Mouse (Mus musculus) yolk sac, embryonic 10.5 days (tissue): ENCODE results near the gene B3galt4.
"Not testable (repeated sequence)": the region's sequence is repeated elsewhere in the genome, so short reads cannot be mapped to it uniquely, and the experiment has no call there.

ENCODE experiments used
- DNase-seq: peaks from one replicate; pipeline ENCODE4 v3.0.0-alpha.2; 2017; ENCODE audit warnings: low spot score

The B3galt4 gene

GRCm38 (mm10) chr17:33903911-33904651 is 47.2 kb downstream of the B3galt4 start:
- DNase-seq = not testable (repeated sequence)

DNA sequence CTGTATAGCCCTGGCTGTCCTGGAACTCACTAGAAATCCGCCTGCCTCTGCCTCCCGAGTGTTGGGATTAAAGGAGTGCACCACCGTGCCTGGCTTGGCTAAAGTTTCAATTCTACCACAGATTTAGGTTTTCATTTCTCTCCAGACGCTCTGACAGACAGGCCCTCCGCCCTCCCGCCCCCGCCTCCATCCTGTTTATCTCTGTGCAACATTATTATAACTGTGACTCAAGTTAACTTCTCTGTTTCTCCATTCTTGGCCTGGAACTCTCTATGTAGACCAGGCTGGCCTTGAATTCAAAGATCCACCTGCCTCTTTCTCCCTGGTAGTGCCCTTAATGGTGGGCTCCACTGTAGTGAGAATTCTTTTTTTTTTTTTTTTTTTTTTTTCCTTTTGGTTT is 48.8 kb downstream of the B3galt4 start:
- DNase-seq = no peak

DNA sequence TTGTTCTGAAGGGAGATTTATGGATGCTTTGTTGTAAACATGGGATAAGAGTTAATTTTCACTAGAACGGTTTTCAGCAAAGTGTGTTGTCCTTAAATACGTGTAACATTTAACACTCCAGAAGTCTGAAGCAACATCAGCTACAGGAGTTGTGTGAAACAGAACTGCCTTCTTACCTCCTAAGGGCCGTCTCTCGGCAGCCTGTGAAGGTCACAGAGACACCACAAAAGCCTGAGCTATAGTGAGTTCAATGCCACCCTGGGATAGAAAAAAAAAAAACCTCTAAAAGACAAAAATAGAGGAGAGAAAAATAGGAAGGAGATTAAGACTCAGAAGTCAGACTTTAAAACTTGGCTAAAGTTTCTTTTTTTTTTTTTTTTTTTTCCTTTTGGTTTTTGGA is 49.2 kb downstream of the B3galt4 start:
- DNase-seq = no peak

DNA sequence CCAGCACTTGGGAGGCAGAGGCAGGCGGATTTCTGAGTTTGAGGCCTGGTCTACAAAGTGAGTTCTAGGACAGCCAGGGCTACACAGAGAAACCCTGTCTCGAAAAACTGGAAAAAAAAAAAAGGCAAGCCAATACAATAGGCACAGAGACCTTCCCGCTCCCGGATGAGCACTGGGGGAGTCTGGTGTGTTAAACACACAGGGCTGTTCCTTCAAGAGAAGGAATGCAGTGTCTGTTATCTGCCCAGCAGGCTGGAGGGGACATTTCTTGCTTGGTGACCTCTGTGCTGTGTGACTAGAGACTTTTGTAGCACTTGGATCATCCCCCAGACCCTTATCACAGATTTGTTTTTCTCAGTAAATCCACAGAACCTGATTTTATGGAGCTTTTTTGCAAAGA is 49.6 kb downstream of the B3galt4 start:
- DNase-seq = no peak

DNA sequence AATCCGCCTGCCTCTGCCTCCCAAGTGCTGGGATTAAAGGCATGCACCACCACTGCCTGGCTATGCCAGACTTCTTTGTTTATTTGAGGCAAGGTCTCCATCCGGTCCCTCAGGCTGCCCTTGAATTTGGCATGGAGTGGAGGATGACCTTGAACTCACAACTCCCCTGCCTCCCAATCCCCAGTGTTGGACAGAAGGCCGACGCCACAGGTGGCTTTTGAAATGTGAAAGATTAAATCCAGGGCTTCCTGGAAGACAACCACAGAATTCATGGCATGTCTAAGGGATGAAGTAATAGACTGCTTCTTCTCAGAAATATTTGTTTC is 50.3 kb downstream of the B3galt4 start:
- no peak for DNase-seq

DNA sequence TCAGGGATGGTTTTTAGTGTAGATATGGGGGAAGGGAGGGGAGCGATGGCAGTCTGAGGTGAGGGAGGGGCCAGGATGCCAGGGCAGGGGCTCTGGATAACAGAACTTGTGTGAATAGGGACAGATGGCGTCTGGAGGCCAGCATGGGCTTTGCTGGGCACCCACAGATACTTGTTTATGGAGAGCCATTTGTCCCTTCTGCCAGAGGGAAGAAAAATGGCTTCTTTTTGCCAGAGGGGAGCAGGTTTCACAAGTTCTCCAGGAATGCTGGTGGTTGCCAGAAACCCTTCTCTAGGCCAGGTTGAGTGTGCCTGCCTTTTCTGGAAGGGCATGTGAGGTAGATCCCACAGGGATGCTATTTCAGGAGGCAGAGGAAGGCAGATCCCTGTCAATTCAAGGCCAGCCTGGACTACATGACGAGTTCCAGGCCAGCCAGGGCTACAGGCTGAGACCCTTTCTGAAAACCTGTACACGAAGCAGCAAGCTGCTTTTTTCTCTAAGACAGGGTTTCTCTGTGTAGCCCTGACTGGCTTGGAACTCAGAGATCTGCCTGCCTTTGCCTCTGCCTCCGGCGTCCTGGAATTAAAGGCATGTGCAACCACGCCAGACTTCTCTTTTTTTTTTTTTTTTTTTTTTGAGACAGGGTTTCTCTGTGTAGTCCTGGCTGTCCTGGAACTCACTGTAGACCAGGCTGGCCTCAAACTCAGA is 50.9 kb downstream of the B3galt4 start:
- no peak for DNase-seq
